Mouse (Mus musculus): ENCODE measurements around the gene Gmppb. TPM values are rescaled to one million over a fixed set of nuclear protein-coding genes. Genes with fewer than 3 reads are reported as not detected.

The Gmppb gene
- polyA plus RNA-seq, 2 experiments: 12.9 to 15.5 TPM

DNA sequence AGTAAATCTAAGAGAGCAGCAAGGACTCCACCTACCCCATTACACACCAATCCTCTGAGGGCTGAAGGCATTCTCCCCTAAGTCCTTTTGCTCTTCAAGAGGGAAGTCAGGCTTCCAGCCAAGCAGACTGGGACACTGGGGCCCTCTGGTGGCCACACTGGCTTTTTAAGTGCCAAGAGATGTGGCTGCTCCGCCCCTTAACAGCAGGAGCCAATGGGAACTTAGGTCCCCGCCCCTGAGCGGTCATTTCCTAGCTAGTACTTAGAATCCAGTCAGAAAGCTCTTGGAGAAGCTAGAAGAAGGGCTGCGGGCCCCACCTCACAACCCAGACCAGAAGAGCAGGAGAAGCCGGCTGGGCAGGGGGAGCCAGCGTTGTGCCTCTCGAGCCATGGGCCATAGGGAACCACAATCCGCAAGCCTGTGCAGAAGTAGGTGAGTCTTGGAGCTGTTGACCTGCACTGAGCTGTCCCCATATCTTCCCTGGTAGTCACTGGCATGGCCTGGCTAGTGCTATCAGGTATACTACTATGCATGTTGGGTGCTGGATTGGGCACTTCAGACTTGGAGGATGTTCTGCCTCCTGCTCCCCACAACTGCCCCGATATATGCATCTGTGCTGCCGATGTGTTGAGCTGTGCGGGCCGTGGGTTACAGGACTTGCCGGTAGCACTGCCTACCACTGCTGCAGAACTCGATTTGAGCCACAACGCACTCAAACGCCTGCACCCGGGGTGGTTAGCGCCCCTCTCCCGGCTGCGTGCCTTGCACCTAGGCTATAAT, 4.0 kb downstream of the Gmppb start, which contains the start of gene Amigo3:
Gene Amigo3, plus strand, starts transcription at position 275 of the 780 bp plus-strand sequence.
- Histone ChIP-seq H3K36me3 (replicated peaks; ENCODE audit: control insufficient read depth, insufficient read depth, low read depth) (peaks cover 73% of the 10 kb centered on the region), H3K9me3 (ENCODE audit: control insufficient read depth, low read length) (no peaks in the 10 kb centered on the region), H3K27ac (no peak within 1 kb of the TSS), H3K27me3 (ENCODE audit: control insufficient read depth, insufficient read depth, low read length) (no peaks in the 10 kb centered on the region), H3K4me3 (ENCODE audit: insufficient read depth in 1 of 2, low read depth in 2 of 2, low read length in 2 of 2) (no peak within 1 kb of the TSS), H3K4me1 (replicated peaks; ENCODE audit: control insufficient read depth in 2 of 2, insufficient read depth in 2 of 2, low read length in 1 of 2) (peaks cover 10 to 20% of the 10 kb centered on the region in 2 experiments), H3K9ac (replicated peaks) (no peak within 1 kb of the TSS), H3K4me2 (ENCODE audit: low read depth) (peak within 1 kb of the TSS; percentile 35)
- TF ChIP-seq CTCF (IDR thresholded peaks at IDR 0.05; ENCODE audit: low read depth) (peak; percentile 97), EP300 (IDR thresholded peaks at IDR 0.05; ENCODE audit: low read depth) (no peak)
- WGBS (ENCODE audit: insufficient replicate concordance): 53% methylated on average over 20 of the region's 20 CpGs
- ATAC-seq (ENCODE audit: insufficient read depth): peak; percentile 28
- DNase-seq (ENCODE audit: low read depth in 3 of 3, low spot score in 3 of 3): peak; percentile 88 to 93 (median 90)

- H3K4me1 ChIP-seq (replicated peaks; ENCODE audit: control insufficient read depth in 2 of 2, insufficient read depth in 2 of 2, low read length in 1 of 2): peaks cover 5 to 15% of the 10 kb centered on the region in 2 experiments
- H3K9ac ChIP-seq (replicated peaks): no peak overlapping the region
- no peak for ATAC-seq (ENCODE audit: insufficient read depth)
- H3K4me2 ChIP-seq (ENCODE audit: low read depth): no peak overlapping the region
- no peak for TF ChIP-seq EP300 (IDR thresholded peaks at IDR 0.05; ENCODE audit: low read depth)
- H3K27me3 ChIP-seq (ENCODE audit: control insufficient read depth, insufficient read depth, low read length): no peaks in the 10 kb centered on the region
- H3K9me3 ChIP-seq (ENCODE audit: control insufficient read depth, low read length): no peaks in the 10 kb centered on the region
- 92% methylated on average over 15 of the region's 15 CpGs for WGBS (ENCODE audit: insufficient replicate concordance)
- no peak overlapping the region for H3K4me3 ChIP-seq (ENCODE audit: insufficient read depth in 1 of 2, low read depth in 2 of 2, low read length in 2 of 2)
- peaks cover 80% of the 10 kb centered on the region for H3K36me3 ChIP-seq (replicated peaks; ENCODE audit: control insufficient read depth, insufficient read depth, low read depth)
- DNase-seq (ENCODE audit: low read depth in 3 of 3, low spot score in 3 of 3): no peak
- no peak overlapping the region for H3K27ac ChIP-seq
Observed at GRCm38 (mm10) chr9:108053665-108054225, 4.7 kb downstream of the Gmppb start.

GRCm38 (mm10) chr9:108054331-108055040, 5.4 kb downstream of the Gmppb start:
- no peak for DNase-seq (ENCODE audit: low read depth in 3 of 3, low spot score in 3 of 3)

GRCm38 (mm10) chr9:108055061-108055460, 6.0 kb downstream of the Gmppb start:
- H3K36me3 ChIP-seq (replicated peaks; ENCODE audit: control insufficient read depth, insufficient read depth, low read depth): peaks cover 93% of the 10 kb centered on the region
- no peak for ATAC-seq (ENCODE audit: insufficient read depth)
- WGBS (ENCODE audit: insufficient replicate concordance): 41% methylated on average over 1 of the region's 1 CpGs
- H3K27ac ChIP-seq: no peak overlapping the region
- no peak overlapping the region for H3K4me3 ChIP-seq (ENCODE audit: insufficient read depth in 1 of 2, low read depth in 2 of 2, low read length in 2 of 2)
- TF ChIP-seq EP300 (IDR thresholded peaks at IDR 0.05; ENCODE audit: low read depth): no peak
- TF ChIP-seq CTCF (IDR thresholded peaks at IDR 0.05; ENCODE audit: low read depth): no peak
- no peak for DNase-seq (ENCODE audit: low read depth in 3 of 3, low spot score in 3 of 3)
- H3K9me3 ChIP-seq (ENCODE audit: control insufficient read depth, low read length): no peaks in the 10 kb centered on the region
- no peaks in the 10 kb centered on the region for H3K27me3 ChIP-seq (ENCODE audit: control insufficient read depth, insufficient read depth, low read length)
- peaks cover 2 to 9% of the 10 kb centered on the region in 2 experiments for H3K4me1 ChIP-seq (replicated peaks; ENCODE audit: control insufficient read depth in 2 of 2, insufficient read depth in 2 of 2, low read length in 1 of 2)
- no peak overlapping the region for H3K4me2 ChIP-seq (ENCODE audit: low read depth)
- no peak overlapping the region for H3K9ac ChIP-seq (replicated peaks)

More at GRCm38 (mm10) chr9:108054331-108055040, 5.4 kb downstream of the Gmppb start:
- Histone ChIP-seq H3K4me1 (replicated peaks; ENCODE audit: control insufficient read depth in 2 of 2, insufficient read depth in 2 of 2, low read length in 1 of 2) (peaks cover 5 to 15% of the 10 kb centered on the region in 2 experiments), H3K4me3 (ENCODE audit: insufficient read depth in 1 of 2, low read depth in 2 of 2, low read length in 2 of 2) (no peak overlapping the region), H3K4me2 (ENCODE audit: low read depth) (no peak overlapping the region), H3K9me3 (ENCODE audit: control insufficient read depth, low read length) (no peaks in the 10 kb centered on the region), H3K27ac (no peak overlapping the region), H3K27me3 (ENCODE audit: control insufficient read depth, insufficient read depth, low read length) (no peaks in the 10 kb centered on the region), H3K36me3 (replicated peaks; ENCODE audit: control insufficient read depth, insufficient read depth, low read depth) (peaks cover 87% of the 10 kb centered on the region), H3K9ac (replicated peaks) (no peak overlapping the region)
- TF ChIP-seq CTCF (IDR thresholded peaks at IDR 0.05; ENCODE audit: low read depth) (no peak), EP300 (IDR thresholded peaks at IDR 0.05; ENCODE audit: low read depth) (no peak)
- WGBS (ENCODE audit: insufficient replicate concordance): 93% methylated on average over 22 of the region's 22 CpGs
- no peak for ATAC-seq (ENCODE audit: insufficient read depth)

All from liver, embryonic 14.5 days (tissue).